Mouse (Mus musculus): Measurements from ENCODE around the gene St6galnac3.
A peak's percentile ranks its signal among the peaks of the same experiment; 100 is the strongest.

St6galnac3 gene

GRCm38 (mm10) chr3:153222611-153223402 is 502.2 kb downstream of the St6galnac3 start:
- no peak for ATAC-seq (ENCODE audit: low TSS enrichment)

GRCm38 (mm10) chr3:153219391-153219790 is 505.6 kb downstream of the St6galnac3 start:
- no peak for ATAC-seq (ENCODE audit: low TSS enrichment)

- no peak for ATAC-seq (ENCODE audit: low TSS enrichment)
Measured at GRCm38 (mm10) chr3:153208186-153208585, 516.8 kb downstream of the St6galnac3 start.

GRCm38 (mm10) chr3:153204046-153204445 is 520.9 kb downstream of the St6galnac3 start:
- ATAC-seq (ENCODE audit: low TSS enrichment): peak; percentile 53; the same call in 1 of the 2 replicates

- peak; percentile 48 for ATAC-seq (ENCODE audit: low TSS enrichment)
Measured at GRCm38 (mm10) chr3:153201835-153202234, 523.1 kb downstream of the St6galnac3 start.

GRCm38 (mm10) chr3:153200801-153201200 is 524.2 kb downstream of the St6galnac3 start:
- ATAC-seq (ENCODE audit: low TSS enrichment): no peak

GRCm38 (mm10) chr3:153200076-153200475 is 524.9 kb downstream of the St6galnac3 start:
- ATAC-seq (ENCODE audit: low TSS enrichment): no peak

- ATAC-seq (ENCODE audit: low TSS enrichment): no peak; the same call in 1 of the 2 replicates
Measured at GRCm38 (mm10) chr3:153199251-153199650, 525.7 kb downstream of the St6galnac3 start.

GRCm38 (mm10) chr3:153198514-153198913 is 526.5 kb downstream of the St6galnac3 start:
- no peak for ATAC-seq (ENCODE audit: low TSS enrichment)

GRCm38 (mm10) chr3:153193025-153193424 is 531.9 kb downstream of the St6galnac3 start:
- ATAC-seq (ENCODE audit: low TSS enrichment): peak; percentile 69; the same call in 1 of the 2 replicates

- ATAC-seq (ENCODE audit: low TSS enrichment): no peak
Measured at GRCm38 (mm10) chr3:153190742-153191141, 534.2 kb downstream of the St6galnac3 start.

GRCm38 (mm10) chr3:153189685-153190467 is 535.1 kb downstream of the St6galnac3 start:
- no peak for ATAC-seq (ENCODE audit: low TSS enrichment)

- no peak for ATAC-seq (ENCODE audit: low TSS enrichment)
Measured at GRCm38 (mm10) chr3:153188224-153188623, 536.8 kb downstream of the St6galnac3 start.

GRCm38 (mm10) chr3:153185117-153185516 is 539.9 kb downstream of the St6galnac3 start:
- peak; percentile 77 for ATAC-seq (ENCODE audit: low TSS enrichment)

GRCm38 (mm10) chr3:153181242-153181641 is 543.7 kb downstream of the St6galnac3 start:
- ATAC-seq (ENCODE audit: low TSS enrichment): no peak

GRCm38 (mm10) chr3:153176749-153177148 is 548.2 kb downstream of the St6galnac3 start:
- ATAC-seq (ENCODE audit: low TSS enrichment): no peak

GRCm38 (mm10) chr3:153176325-153176724 is 548.6 kb downstream of the St6galnac3 start:
- no peak for ATAC-seq (ENCODE audit: low TSS enrichment)

GRCm38 (mm10) chr3:153174336-153175033 is 550.5 kb downstream of the St6galnac3 start:
- no peak for ATAC-seq (ENCODE audit: low TSS enrichment)

GRCm38 (mm10) chr3:153173567-153173966 is 551.4 kb downstream of the St6galnac3 start:
- ATAC-seq (ENCODE audit: low TSS enrichment): no peak

- no peak for ATAC-seq (ENCODE audit: low TSS enrichment)
Measured at GRCm38 (mm10) chr3:153170146-153170545, 554.8 kb downstream of the St6galnac3 start.

- no peak for ATAC-seq (ENCODE audit: low TSS enrichment)
Measured at GRCm38 (mm10) chr3:153169744-153170143, 555.2 kb downstream of the St6galnac3 start.

GRCm38 (mm10) chr3:153161676-153162075 is 563.3 kb downstream of the St6galnac3 start:
- ATAC-seq (ENCODE audit: low TSS enrichment): no peak
